Mouse (Mus musculus) cortical plate, adult 2 months (tissue): ENCODE results near the gene St8sia1.

Experiments
- CTCF ChIP-seq: fragments of 200-500 bp; IDR thresholded peaks from 2 replicates; pipeline ENCODE4 v1.5.1; 2011; ENCODE audit warnings: mild to moderate bottlenecking, control low read depth, low read length; ENCODE audit not compliant: insufficient read depth; ENCODE audit errors: extremely low read depth
- POLR2A ChIP-seq: fragments of 200-500 bp; IDR thresholded peaks from 2 replicates; pipeline ENCODE4 v1.6.1; 2011; ENCODE audit warnings: mild to moderate bottlenecking, low read length, control low read depth; ENCODE audit not compliant: insufficient read depth; ENCODE audit errors: extremely low read depth

- TF ChIP-seq CTCF, result no peak
- no peak for TF ChIP-seq POLR2A
These were observed 145.9 kb downstream of the St8sia1 start for GRCm38 (mm10) chr6:142818306-142818705.
